Mouse (Mus musculus) limb, embryonic 11.5 days (tissue): Measurements from ENCODE around the gene Cxcl2. TPM values are rescaled to one million over a fixed set of nuclear protein-coding genes. Genes with fewer than 3 reads are reported as not detected.

Experiments used
- ATAC-seq: fragments of 200-750 bp; cut with Nextera tagmentation; 2 replicates; pipeline ENCODE4 v1.8.0; 2017; ENCODE audit warnings: low read depth; ENCODE audit not compliant: insufficient number of reproducible peaks, low FRiP score, low TSS enrichment
- DNase-seq: peaks from one replicate; pipeline ENCODE4 v3.0.0-alpha.2; 2015; ENCODE audit warnings: low spot score
- H3K27ac ChIP-seq: fragments of 300-500 bp; sonication (generic); replicated peaks from 2 replicates; pipeline ENCODE4 v1.5.1; 2014; ENCODE audit warnings: low read depth, mild to moderate bottlenecking, low read length
- H3K27me3 ChIP-seq: fragments of 300-500 bp; sonication (generic); 2 replicates; pipeline ENCODE4 v1.6.1; 2014; ENCODE audit warnings: mild to moderate bottlenecking, low read length, mixed read lengths; ENCODE audit not compliant: control insufficient read depth, insufficient read depth
- H3K36me3 ChIP-seq: fragments of 300-500 bp; sonication (generic); 2 replicates; pipeline ENCODE4 v1.6.1; 2014; ENCODE audit warnings: mild to moderate bottlenecking, low read length, moderate library complexity, mixed read lengths; ENCODE audit not compliant: control insufficient read depth, insufficient read depth
- H3K4me1 ChIP-seq: fragments of 300-500 bp; sonication (generic); 2 replicates; pipeline ENCODE4 v1.6.1; 2014; ENCODE audit warnings: low read length, mixed read lengths; ENCODE audit not compliant: control insufficient read depth, insufficient read depth
- H3K4me2 ChIP-seq: fragments of 300-500 bp; sonication (generic); 2 replicates; pipeline ENCODE4 v1.6.1; 2014; ENCODE audit warnings: low read depth, mild to moderate bottlenecking, moderate library complexity; ENCODE audit not compliant: severe bottlenecking
- H3K4me3 ChIP-seq: fragments of 300-500 bp; sonication (generic); 2 replicates; pipeline ENCODE4 v1.5.1; 2014; ENCODE audit warnings: low read depth, low read length
- H3K9ac ChIP-seq: fragments of 300-500 bp; sonication (generic); 2 replicates; pipeline ENCODE4 v1.6.1; 2014; ENCODE audit warnings: mild to moderate bottlenecking, low read length
- H3K9me3 ChIP-seq: fragments of 300-500 bp; sonication (generic); 2 replicates; pipeline ENCODE4 v1.6.1; 2016; ENCODE audit warnings: low read length; ENCODE audit not compliant: control insufficient read depth
- WGBS: fragments of 180-500 bp; shearing (Covaris S2); extraction: QIAGEN DNeasy Blood & Tissue Kit; methylation state at CpG from one replicate; pipeline ENCODE4 v1.1.7; 2014; 5-methylcytosine and 5-hydroxymethylcytosine counted together
- polyA plus RNA-seq: library from polyadenylated mRNA; unstranded; fragments of >200 nt; fragmentation: Nextera tagmentation; extraction: Ambion mirVana; gene quantifications from 2 replicates; pipeline ENCODE4 v1.2.1, GENCODE M21; 2014

Cxcl2 gene
- polyA plus RNA-seq, 1 experiment from 2014 or later, result not detected

DNA sequence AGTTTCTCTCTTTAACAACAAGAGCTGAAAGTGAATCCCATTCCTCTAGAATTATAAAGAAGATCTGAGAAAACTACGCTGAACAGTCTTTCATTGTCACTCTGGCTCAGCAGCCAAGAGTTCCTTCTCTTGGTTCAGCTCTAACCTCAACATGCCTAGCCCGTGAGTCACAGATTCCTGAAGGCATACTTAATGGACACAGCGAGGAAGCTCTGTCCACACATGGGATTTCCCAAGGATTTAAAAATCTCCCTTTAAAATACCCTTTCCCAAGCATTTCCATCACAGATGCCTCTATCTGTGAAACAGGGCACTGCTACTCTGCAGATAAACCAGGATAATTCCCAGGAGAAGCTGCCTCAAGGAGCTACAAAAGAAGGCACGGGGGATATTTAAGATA lies 27.6 kb upstream of the Cxcl2 start:
- H3K36me3 ChIP-seq, result no peaks in the 10 kb centered on the region
- WGBS, result 81% methylated on average over 4 of the region's 4 CpGs
- H3K4me3 ChIP-seq, result no peak overlapping the region
- H3K4me1 ChIP-seq, result no peaks in the 10 kb centered on the region
- H3K27ac ChIP-seq, result no peak overlapping the region
- H3K27me3 ChIP-seq, result no peaks in the 10 kb centered on the region
- H3K9ac ChIP-seq, result no peak overlapping the region
- no peak for ATAC-seq
- DNase-seq, result no peak
- no peaks in the 10 kb centered on the region for H3K9me3 ChIP-seq
- no peak overlapping the region for H3K4me2 ChIP-seq

GRCm38 (mm10) chr5:90876471-90877172 lies 27.0 kb upstream of the Cxcl2 start:
- 86% methylated on average over 8 of the region's 8 CpGs for WGBS
- Histone ChIP-seq H3K9ac (no peak overlapping the region), H3K27me3 (no peaks in the 10 kb centered on the region), H3K9me3 (no peaks in the 10 kb centered on the region), H3K27ac (no peak overlapping the region), H3K4me1 (no peaks in the 10 kb centered on the region), H3K4me2 (no peak overlapping the region), H3K36me3 (no peaks in the 10 kb centered on the region), H3K4me3 (no peak overlapping the region)
- no peak for ATAC-seq
- no peak for DNase-seq

GRCm38 (mm10) chr5:90877173-90877512 lies 26.5 kb upstream of the Cxcl2 start:
- Histone ChIP-seq H3K9me3 (no peaks in the 10 kb centered on the region), H3K4me2 (no peak overlapping the region), H3K27me3 (no peaks in the 10 kb centered on the region), H3K27ac (no peak overlapping the region), H3K4me1 (no peaks in the 10 kb centered on the region), H3K36me3 (no peaks in the 10 kb centered on the region), H3K4me3 (no peak overlapping the region), H3K9ac (no peak overlapping the region)
- DNase-seq (no peak), ATAC-seq (no peak)

DNA sequence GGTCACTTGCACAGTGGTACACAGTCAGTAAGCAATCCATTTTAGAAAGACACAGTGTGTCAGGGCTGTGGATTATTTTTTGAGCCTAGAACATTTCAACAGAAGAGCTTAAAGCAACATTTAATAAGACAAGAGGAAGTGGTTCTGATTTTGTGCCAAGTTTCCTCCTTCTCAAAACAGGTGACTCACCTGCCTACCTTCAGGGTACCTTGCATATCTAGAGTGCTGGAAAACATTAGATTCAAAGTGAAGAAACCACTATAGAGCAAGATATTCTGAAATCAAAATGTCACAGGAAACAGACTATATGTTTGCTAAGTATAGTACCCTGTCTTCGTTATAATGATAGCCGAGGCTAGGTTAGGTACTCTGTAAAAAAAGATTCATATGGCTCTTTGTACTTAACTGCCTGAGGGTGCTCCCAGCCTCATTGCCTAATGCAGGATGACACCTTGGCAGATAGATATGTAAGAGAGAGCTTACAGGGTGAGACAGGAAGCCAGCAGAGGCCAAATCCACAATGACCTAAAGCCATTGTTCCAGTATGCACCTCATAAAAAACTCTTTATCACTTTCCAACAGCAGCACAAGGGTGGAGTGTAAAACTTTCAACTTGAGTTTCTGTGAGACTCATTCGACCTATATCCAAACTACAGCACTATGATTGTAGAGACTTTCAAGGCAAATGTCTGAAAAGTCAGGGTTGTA lies 24.2 kb upstream of the Cxcl2 start:
- H3K4me3 ChIP-seq, result no peak overlapping the region
- H3K9me3 ChIP-seq, result no peaks in the 10 kb centered on the region
- H3K36me3 ChIP-seq, result no peaks in the 10 kb centered on the region
- H3K27ac ChIP-seq, result no peak overlapping the region
- 84% methylated on average over 3 of the region's 3 CpGs for WGBS
- no peak for ATAC-seq
- H3K4me1 ChIP-seq, result no peaks in the 10 kb centered on the region
- no peaks in the 10 kb centered on the region for H3K27me3 ChIP-seq
- H3K9ac ChIP-seq, result no peak overlapping the region
- no peak for DNase-seq
- no peak overlapping the region for H3K4me2 ChIP-seq

- 77% methylated on average over 7 of the region's 7 CpGs for WGBS
Observed at GRCm38 (mm10) chr5:90880335-90880850, 23.3 kb upstream of the Cxcl2 start.

DNA sequence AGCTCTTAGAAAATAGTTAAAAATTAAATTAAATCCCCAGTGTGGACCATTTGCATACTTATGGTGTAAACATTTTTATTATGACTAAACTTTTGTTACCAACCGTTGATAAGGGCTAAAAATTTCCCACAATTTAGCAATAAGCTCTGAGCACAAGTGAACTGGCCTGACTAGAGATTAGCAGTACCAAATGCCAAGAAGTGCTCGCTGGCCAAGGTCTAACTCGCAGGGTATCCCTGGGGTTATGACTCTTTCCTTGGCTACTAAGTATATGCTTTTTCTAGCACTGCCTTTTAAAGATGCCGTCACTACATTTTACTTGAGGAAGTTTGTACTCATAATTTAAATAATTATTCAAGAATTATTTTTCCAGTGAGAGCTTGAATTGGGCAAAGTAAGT lies 22.6 kb upstream of the Cxcl2 start:
- H3K4me2 ChIP-seq, result no peak overlapping the region
- DNase-seq (no peak), ATAC-seq (no peak)
- H3K27me3 ChIP-seq, result no peaks in the 10 kb centered on the region
- no peak overlapping the region for H3K9ac ChIP-seq
- H3K4me3 ChIP-seq, result no peak overlapping the region
- no peaks in the 10 kb centered on the region for H3K4me1 ChIP-seq
- H3K36me3 ChIP-seq, result no peaks in the 10 kb centered on the region
- no peaks in the 10 kb centered on the region for H3K9me3 ChIP-seq
- 94% methylated on average over 4 of the region's 4 CpGs for WGBS
- no peak overlapping the region for H3K27ac ChIP-seq

More at GRCm38 (mm10) chr5:90880335-90880850, 23.3 kb upstream of the Cxcl2 start:
- no peak overlapping the region for H3K9ac ChIP-seq
- no peaks in the 10 kb centered on the region for H3K36me3 ChIP-seq
- no peak overlapping the region for H3K27ac ChIP-seq
- no peak overlapping the region for H3K4me3 ChIP-seq
- H3K4me2 ChIP-seq, result no peak overlapping the region
- H3K27me3 ChIP-seq, result no peaks in the 10 kb centered on the region
- H3K4me1 ChIP-seq, result no peaks in the 10 kb centered on the region
- DNase-seq, result no peak
- H3K9me3 ChIP-seq, result no peaks in the 10 kb centered on the region
- no peak for ATAC-seq

DNA sequence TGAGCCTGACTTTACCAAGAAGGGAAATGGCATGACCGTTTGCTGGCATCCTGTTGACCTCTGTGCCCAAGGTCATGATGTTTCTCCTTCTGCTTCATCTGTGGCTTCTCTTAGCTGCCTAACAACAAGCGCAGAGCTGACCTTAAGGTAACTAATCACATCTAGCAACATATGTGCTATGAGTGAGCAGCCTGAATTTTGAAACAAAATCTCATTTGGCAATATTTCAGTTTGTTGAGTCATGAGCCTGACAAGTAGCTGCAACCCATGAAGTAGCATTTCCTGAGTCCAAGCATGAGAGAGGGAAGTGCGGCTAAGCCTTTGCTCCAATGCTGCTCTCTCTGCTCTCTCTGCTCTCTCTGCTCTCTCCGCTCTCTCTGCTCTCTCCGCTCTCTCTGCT lies 22.0 kb upstream of the Cxcl2 start:
- H3K4me1 ChIP-seq, result no peaks in the 10 kb centered on the region
- H3K9ac ChIP-seq, result no peak overlapping the region
- DNase-seq, result no peak
- no peaks in the 10 kb centered on the region for H3K9me3 ChIP-seq
- no peak for ATAC-seq
- no peaks in the 10 kb centered on the region for H3K36me3 ChIP-seq
- no peak overlapping the region for H3K27ac ChIP-seq
- H3K4me2 ChIP-seq, result no peak overlapping the region
- WGBS, result 91% methylated on average over 5 of the region's 5 CpGs
- no peak overlapping the region for H3K4me3 ChIP-seq
- no peaks in the 10 kb centered on the region for H3K27me3 ChIP-seq

DNA sequence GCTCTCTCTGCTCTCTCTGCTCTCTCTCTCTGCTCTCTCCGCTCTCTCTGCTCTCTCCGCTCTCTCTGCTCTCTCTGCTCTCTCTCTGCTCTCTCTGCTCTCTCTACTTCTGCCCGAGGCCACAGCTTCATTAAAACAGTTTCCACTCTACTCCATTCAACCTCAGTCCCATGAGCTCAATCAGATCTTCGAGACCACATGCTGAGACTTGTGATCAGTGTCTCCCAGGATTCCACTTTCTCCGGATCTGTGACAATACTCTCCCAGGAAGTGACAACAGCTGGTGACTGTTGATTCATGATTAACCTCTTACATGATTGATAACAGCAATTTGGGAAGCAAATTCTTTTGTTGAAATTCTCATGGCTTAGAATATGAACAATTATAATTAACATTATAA lies 21.5 kb upstream of the Cxcl2 start:
- Histone ChIP-seq H3K9me3 (no peaks in the 10 kb centered on the region), H3K36me3 (no peaks in the 10 kb centered on the region), H3K9ac (no peak overlapping the region), H3K4me3 (no peak overlapping the region), H3K4me2 (no peak overlapping the region), H3K4me1 (no peaks in the 10 kb centered on the region), H3K27me3 (no peaks in the 10 kb centered on the region), H3K27ac (no peak overlapping the region)
- ATAC-seq (no peak), DNase-seq (no peak)
- WGBS, result 89% methylated on average over 5 of the region's 5 CpGs
